Mouse (Mus musculus) liver, embryonic 12.5 days (tissue): ENCODE measurements around the gene Atcay. TPM values are rescaled to one million over a fixed set of nuclear protein-coding genes. Genes with fewer than 3 reads are reported as not detected.
"Not testable (repeated sequence)": the region's sequence is repeated elsewhere in the genome, so short reads cannot be mapped to it uniquely, and the experiment has no call there.

Experiments used
- ATAC-seq: fragments of 200-750 bp; cut with Nextera tagmentation; 2 replicates; pipeline ENCODE4 v1.8.0; 2017; ENCODE audit warnings: moderate number of reproducible peaks, mild to moderate bottlenecking, moderate library complexity
- H3K27ac ChIP-seq: fragments of 300-500 bp; sonication (generic); 2 replicates; pipeline ENCODE4 v1.5.1; 2016; ENCODE audit warnings: mild to moderate bottlenecking
- H3K27me3 ChIP-seq: fragments of 300-500 bp; sonication (generic); replicated peaks from 2 replicates; pipeline ENCODE4 v1.6.1; 2016; ENCODE audit warnings: mild to moderate bottlenecking, moderate library complexity
- H3K36me3 ChIP-seq: fragments of 300-500 bp; sonication (generic); 2 replicates; pipeline ENCODE4 v1.6.1; 2016; ENCODE audit warnings: mild to moderate bottlenecking, moderate library complexity
- H3K4me1 ChIP-seq: fragments of 300-500 bp; sonication (generic); 2 replicates; pipeline ENCODE4 v1.6.1; 2016
- H3K4me2 ChIP-seq: fragments of 300-500 bp; sonication (generic); 2 replicates; pipeline ENCODE4 v1.6.1; 2016; ENCODE audit warnings: mild to moderate bottlenecking, moderate library complexity
- H3K4me3 ChIP-seq: fragments of 300-500 bp; sonication (generic); 2 replicates; pipeline ENCODE4 v1.5.1; 2016; ENCODE audit warnings: mild to moderate bottlenecking, moderate library complexity
- H3K9ac ChIP-seq: fragments of 300-500 bp; sonication (generic); 2 replicates; pipeline ENCODE4 v1.6.1; 2016; ENCODE audit warnings: mild to moderate bottlenecking, moderate library complexity
- H3K9me3 ChIP-seq: fragments of 300-500 bp; sonication (generic); replicated peaks from 2 replicates; pipeline ENCODE4 v1.6.1; 2016; ENCODE audit warnings: mild to moderate bottlenecking, moderate library complexity
- WGBS: fragments of 180-500 bp; shearing (Covaris S2); methylation state at CpG from one replicate; pipeline ENCODE4 v1.1.7; 2016; ENCODE audit not compliant: insufficient replicate concordance; 5-methylcytosine and 5-hydroxymethylcytosine counted together
- polyA plus RNA-seq: library from polyadenylated mRNA; unstranded; fragments of >200 nt; fragmentation: Nextera tagmentation; extraction: Ambion mirVana; gene quantifications from 2 replicates; pipeline ENCODE4 v1.2.1, GENCODE M21; 2016

Atcay gene
- polyA plus RNA-seq, 1 experiment from 2014 or later = 0.05 TPM

GRCm38 (mm10) chr10:81174617-81175344, 55.9 kb downstream of the Atcay start:
- Histone ChIP-seq H3K4me2 (peak overlapping the region; percentile 63), H3K4me1 (peaks cover 65% of the 10 kb centered on the region), H3K4me3 (peak overlapping the region; percentile 36), H3K9me3 (no peaks in the 10 kb centered on the region), H3K27me3 (no peaks in the 10 kb centered on the region), H3K9ac (peak overlapping the region; percentile 40; the same call in 1 of the 2 replicates), H3K36me3 (peaks cover 27% of the 10 kb centered on the region), H3K27ac (peak overlapping the region; percentile 77)
- 8% methylated on average over 29 of the region's 29 CpGs for WGBS
- peak; percentile 40 for ATAC-seq

GRCm38 (mm10) chr10:81173132-81173531, 57.5 kb downstream of the Atcay start:
- peaks cover 60% of the 10 kb centered on the region for H3K4me1 ChIP-seq
- peak; percentile 24; the same call in 1 of the 2 replicates for ATAC-seq
- no peaks in the 10 kb centered on the region for H3K9me3 ChIP-seq

GRCm38 (mm10) chr10:81169411-81169900, 61.2 kb downstream of the Atcay start:
- ATAC-seq = not testable (repeated sequence)
- H3K4me1 ChIP-seq = peaks cover 66% of the 10 kb centered on the region
- peak overlapping the region; percentile 70; the same call in 1 of the 2 replicates for H3K9ac ChIP-seq

More at GRCm38 (mm10) chr10:81173132-81173531, 57.5 kb downstream of the Atcay start:
- peak overlapping the region; percentile 54 for H3K4me2 ChIP-seq
- H3K9ac ChIP-seq = peak overlapping the region; percentile 59
- no peaks in the 10 kb centered on the region for H3K27me3 ChIP-seq
- H3K36me3 ChIP-seq = peaks cover 11% of the 10 kb centered on the region
- H3K27ac ChIP-seq = peak overlapping the region; percentile 77
- 6% methylated on average over 21 of the region's 21 CpGs for WGBS
- peak overlapping the region; percentile 27; the same call in 1 of the 2 replicates for H3K4me3 ChIP-seq

GRCm38 (mm10) chr10:81168521-81169244, 62.0 kb downstream of the Atcay start:
- ATAC-seq = peak; percentile 73
- peak overlapping the region; percentile 98 for H3K4me3 ChIP-seq
- peaks cover 16% of the 10 kb centered on the region for H3K36me3 ChIP-seq
- H3K4me1 ChIP-seq = peaks cover 62% of the 10 kb centered on the region
- peak overlapping the region; percentile 70 for H3K9ac ChIP-seq
- H3K4me2 ChIP-seq = peak overlapping the region; percentile 89
- peak overlapping the region; percentile 95 for H3K27ac ChIP-seq
- WGBS = 1% methylated on average over 29 of the region's 29 CpGs
- no peaks in the 10 kb centered on the region for H3K9me3 ChIP-seq
- H3K27me3 ChIP-seq = no peaks in the 10 kb centered on the region

More at GRCm38 (mm10) chr10:81169411-81169900, 61.2 kb downstream of the Atcay start:
- H3K9me3 ChIP-seq, H3K36me3 ChIP-seq, H3K27me3 ChIP-seq: not testable (repeated sequence)
- Histone ChIP-seq H3K4me2 (peak overlapping the region; percentile 89), H3K4me3 (peak overlapping the region; percentile 98), H3K27ac (peak overlapping the region; percentile 77)
- WGBS = 23% methylated on average over 9 of the region's 14 CpGs

GRCm38 (mm10) chr10:81168087-81168431, 62.6 kb downstream of the Atcay start:
- Histone ChIP-seq H3K4me3 (peak overlapping the region; percentile 98), H3K9me3 (no peaks in the 10 kb centered on the region), H3K4me2 (peak overlapping the region; percentile 89), H3K9ac (peak overlapping the region; percentile 70), H3K27me3 (no peaks in the 10 kb centered on the region), H3K36me3 (peaks cover 22% of the 10 kb centered on the region), H3K27ac (peak overlapping the region; percentile 95), H3K4me1 (peaks cover 60% of the 10 kb centered on the region)
- 2% methylated on average over 5 of the region's 5 CpGs for WGBS
- peak; percentile 63 for ATAC-seq

- Histone ChIP-seq H3K9me3 (no peaks in the 10 kb centered on the region), H3K4me1 (peaks cover 60% of the 10 kb centered on the region), H3K27me3 (no peaks in the 10 kb centered on the region), H3K4me2 (peak within 1 kb of the TSS; percentile 89), H3K27ac (peak within 1 kb of the TSS; percentile 95), H3K4me3 (peak within 1 kb of the TSS; percentile 98), H3K9ac (peak within 1 kb of the TSS; percentile 96), H3K36me3 (peaks cover 27% of the 10 kb centered on the region)
- ATAC-seq = peak; percentile 84
- WGBS = 1% methylated on average over 64 of the region's 64 CpGs
Observed at GRCm38 (mm10) chr10:81167200-81168086, 63.2 kb downstream of the Atcay start, which contains the start of gene Pias4. Gene Pias4, minus strand, starts transcription at chr10:81167923.

- no peak overlapping the region for H3K4me3 ChIP-seq
- H3K36me3 ChIP-seq = peaks cover 50% of the 10 kb centered on the region
- no peak overlapping the region for H3K4me2 ChIP-seq
- no peak for ATAC-seq
- 79% methylated on average over 8 of the region's 8 CpGs for WGBS
- H3K9ac ChIP-seq = no peak overlapping the region
- H3K9me3 ChIP-seq = no peaks in the 10 kb centered on the region
- 0 out of 2 replicates have a peak overlapping the region, but pooled peaks have one; percentile 4 for H3K27ac ChIP-seq
- H3K27me3 ChIP-seq = no peaks in the 10 kb centered on the region
- H3K4me1 ChIP-seq = peaks cover 81% of the 10 kb centered on the region
Observed at GRCm38 (mm10) chr10:81165118-81165517, 65.5 kb downstream of the Atcay start.

- no peak for ATAC-seq
- Histone ChIP-seq H3K9ac (no peak overlapping the region), H3K36me3 (peaks cover 76% of the 10 kb centered on the region)
Observed at GRCm38 (mm10) chr10:81162318-81162652, 68.3 kb downstream of the Atcay start.

GRCm38 (mm10) chr10:81161602-81162317, 68.9 kb downstream of the Atcay start:
- Histone ChIP-seq H3K4me1 (peaks cover 69% of the 10 kb centered on the region), H3K27me3 (no peaks in the 10 kb centered on the region), H3K36me3 (peaks cover 82% of the 10 kb centered on the region), H3K4me2 (no peak overlapping the region; the same call in 1 of the 2 replicates), H3K4me3 (no peak overlapping the region), H3K9ac (0 out of 2 replicates have a peak overlapping the region, but pooled peaks have one; percentile 5), H3K9me3 (no peaks in the 10 kb centered on the region), H3K27ac (peak overlapping the region; percentile 17; the same call in 1 of the 2 replicates)
- ATAC-seq = no peak
- WGBS = 64% methylated on average over 8 of the region's 8 CpGs

More at GRCm38 (mm10) chr10:81162318-81162652, 68.3 kb downstream of the Atcay start:
- 32% methylated on average over 2 of the region's 2 CpGs for WGBS
- H3K27me3 ChIP-seq = no peaks in the 10 kb centered on the region
- no peaks in the 10 kb centered on the region for H3K9me3 ChIP-seq
- no peak overlapping the region for H3K27ac ChIP-seq
- peaks cover 74% of the 10 kb centered on the region for H3K4me1 ChIP-seq
- H3K4me2 ChIP-seq = peak overlapping the region; percentile 9; the same call in 1 of the 2 replicates
- H3K4me3 ChIP-seq = no peak overlapping the region

- peaks cover 28% of the 10 kb centered on the region for H3K4me1 ChIP-seq
- no peaks in the 10 kb centered on the region for H3K27me3 ChIP-seq
- no peaks in the 10 kb centered on the region for H3K9me3 ChIP-seq
- H3K4me2 ChIP-seq = no peak overlapping the region
- no peak overlapping the region for H3K4me3 ChIP-seq
- 81% methylated on average over 6 of the region's 6 CpGs for WGBS
- peak overlapping the region; percentile 45; the same call in 1 of the 2 replicates for H3K27ac ChIP-seq
- no peak for ATAC-seq
- H3K36me3 ChIP-seq = peaks cover 92% of the 10 kb centered on the region
- no peak overlapping the region for H3K9ac ChIP-seq
Observed at GRCm38 (mm10) chr10:81154736-81155135, 75.9 kb downstream of the Atcay start.
